Mouse (Mus musculus) midbrain, embryonic 12.5 days (tissue): Measurements from ENCODE around the gene Slc15a3. TPM values are rescaled to one million over a fixed set of nuclear protein-coding genes. Genes with fewer than 3 reads are reported as not detected.

ENCODE experiments used
- ATAC-seq: fragments of 200-750 bp; cut with Nextera tagmentation; 2 replicates; pipeline ENCODE4 v1.8.0; 2017; ENCODE audit warnings: low read depth, moderate TSS enrichment, moderate library complexity; ENCODE audit not compliant: low FRiP score
- H3K27ac ChIP-seq: fragments of 300-500 bp; sonication (generic); replicated peaks from 2 replicates; pipeline ENCODE4 v1.5.1; 2016; ENCODE audit warnings: mild to moderate bottlenecking
- H3K27me3 ChIP-seq: fragments of 300-500 bp; sonication (generic); 2 replicates; pipeline ENCODE4 v1.6.1; 2016; ENCODE audit warnings: mild to moderate bottlenecking
- H3K36me3 ChIP-seq: fragments of 300-500 bp; sonication (generic); 2 replicates; pipeline ENCODE4 v1.6.1; 2016
- H3K4me1 ChIP-seq: fragments of 300-500 bp; sonication (generic); 2 replicates; pipeline ENCODE4 v1.6.1; 2016
- H3K4me2 ChIP-seq: fragments of 300-500 bp; sonication (generic); replicated peaks from 2 replicates; pipeline ENCODE4 v1.6.1; 2016; ENCODE audit warnings: mild to moderate bottlenecking, moderate library complexity
- H3K4me3 ChIP-seq: fragments of 300-500 bp; sonication (generic); 2 replicates; pipeline ENCODE4 v1.5.1; 2016; ENCODE audit warnings: mild to moderate bottlenecking
- H3K9ac ChIP-seq: fragments of 300-500 bp; sonication (generic); replicated peaks from 2 replicates; pipeline ENCODE4 v1.6.1; 2016; ENCODE audit warnings: mild to moderate bottlenecking, moderate library complexity
- H3K9me3 ChIP-seq: fragments of 300-500 bp; sonication (generic); 2 replicates; pipeline ENCODE4 v1.6.1; 2016; ENCODE audit warnings: mild to moderate bottlenecking
- WGBS: fragments of 180-500 bp; shearing (Covaris S2); methylation state at CpG from one replicate; pipeline ENCODE4 v1.1.7; 2016; 5-methylcytosine and 5-hydroxymethylcytosine counted together
- polyA plus RNA-seq: library from polyadenylated mRNA; unstranded; fragments of >200 nt; fragmentation: Nextera tagmentation; extraction: Ambion mirVana; gene quantifications from 2 replicates; pipeline ENCODE4 v1.2.1, GENCODE M21; 2016

Gene Slc15a3
- polyA plus RNA-seq, 1 experiment from 2014 or later = 0.29 TPM

- Histone ChIP-seq H3K4me2 (no peak overlapping the region), H3K36me3 (no peaks in the 10 kb centered on the region), H3K27ac (no peak overlapping the region), H3K4me1 (no peaks in the 10 kb centered on the region), H3K4me3 (no peak overlapping the region), H3K9me3 (no peaks in the 10 kb centered on the region), H3K9ac (no peak overlapping the region), H3K27me3 (no peaks in the 10 kb centered on the region)
- 89% methylated on average over 5 of the region's 5 CpGs for WGBS
- no peak for ATAC-seq
These were observed 11.2 kb upstream of the Slc15a3 start for GRCm38 (mm10) chr19:10828321-10828720.

- Histone ChIP-seq H3K36me3 (no peaks in the 10 kb centered on the region), H3K4me3 (no peak within 1 kb of the TSS), H3K27ac (no peak within 1 kb of the TSS), H3K4me1 (no peaks in the 10 kb centered on the region), H3K27me3 (no peaks in the 10 kb centered on the region), H3K9ac (no peak within 1 kb of the TSS), H3K9me3 (no peaks in the 10 kb centered on the region), H3K4me2 (no peak within 1 kb of the TSS)
- WGBS = 89% methylated on average over 16 of the region's 16 CpGs
- no peak for ATAC-seq
These were observed 9.9 kb upstream of the Slc15a3 start, which contains the start of gene Cd6 for GRCm38 (mm10) chr19:10829436-10830175. TSS of gene Cd6 (minus strand) at chr19:10830058.

GRCm38 (mm10) chr19:10831424-10831823, 8.1 kb upstream of the Slc15a3 start:
- Histone ChIP-seq H3K9ac (no peak overlapping the region), H3K27ac (no peak overlapping the region), H3K9me3 (no peaks in the 10 kb centered on the region), H3K36me3 (no peaks in the 10 kb centered on the region), H3K27me3 (no peaks in the 10 kb centered on the region), H3K4me3 (no peak overlapping the region), H3K4me1 (no peaks in the 10 kb centered on the region), H3K4me2 (no peak overlapping the region)
- no peak for ATAC-seq
- WGBS = 5% methylated on average over 5 of the region's 5 CpGs

- Histone ChIP-seq H3K27ac (no peak overlapping the region), H3K4me1 (no peaks in the 10 kb centered on the region), H3K4me2 (no peak overlapping the region), H3K4me3 (no peak overlapping the region), H3K27me3 (no peaks in the 10 kb centered on the region), H3K36me3 (no peaks in the 10 kb centered on the region), H3K9ac (no peak overlapping the region), H3K9me3 (no peaks in the 10 kb centered on the region)
- WGBS = 88% methylated on average over 3 of the region's 3 CpGs
- no peak for ATAC-seq
These were observed 7.5 kb upstream of the Slc15a3 start for GRCm38 (mm10) chr19:10832030-10832429.

- Histone ChIP-seq H3K36me3 (no peaks in the 10 kb centered on the region), H3K4me1 (no peaks in the 10 kb centered on the region), H3K27ac (no peak overlapping the region), H3K4me3 (no peak overlapping the region), H3K4me2 (no peak overlapping the region), H3K9ac (no peak overlapping the region), H3K9me3 (no peaks in the 10 kb centered on the region), H3K27me3 (no peaks in the 10 kb centered on the region)
- no peak for ATAC-seq
- 75% methylated on average over 3 of the region's 3 CpGs for WGBS
These were observed 5.9 kb upstream of the Slc15a3 start for GRCm38 (mm10) chr19:10833611-10834010.

- no peaks in the 10 kb centered on the region for H3K4me1 ChIP-seq
- H3K9ac ChIP-seq = no peak overlapping the region
- H3K27ac ChIP-seq = no peak overlapping the region
- H3K4me2 ChIP-seq = no peak overlapping the region
- H3K27me3 ChIP-seq = no peaks in the 10 kb centered on the region
- no peaks in the 10 kb centered on the region for H3K36me3 ChIP-seq
- 74% methylated on average over 3 of the region's 3 CpGs for WGBS
- H3K4me3 ChIP-seq = no peak overlapping the region
- H3K9me3 ChIP-seq = no peaks in the 10 kb centered on the region
- ATAC-seq = no peak
These were observed 3.9 kb upstream of the Slc15a3 start for GRCm38 (mm10) chr19:10835671-10836070.

GRCm38 (mm10) chr19:10841721-10842626, 2.4 kb downstream of the Slc15a3 start:
- Histone ChIP-seq H3K27me3 (peaks cover 13% of the 10 kb centered on the region; the same call in 1 of the 2 replicates), H3K4me1 (no peaks in the 10 kb centered on the region), H3K4me2 (no peak overlapping the region), H3K36me3 (no peaks in the 10 kb centered on the region), H3K4me3 (no peak overlapping the region), H3K27ac (no peak overlapping the region), H3K9me3 (no peaks in the 10 kb centered on the region), H3K9ac (no peak overlapping the region)
- 52% methylated on average over 16 of the region's 16 CpGs for WGBS
- ATAC-seq = no peak

- H3K4me3 ChIP-seq = no peak overlapping the region
- no peaks in the 10 kb centered on the region for H3K4me1 ChIP-seq
- no peaks in the 10 kb centered on the region for H3K36me3 ChIP-seq
- H3K4me2 ChIP-seq = no peak overlapping the region
- H3K9ac ChIP-seq = no peak overlapping the region
- ATAC-seq = no peak
- H3K9me3 ChIP-seq = no peaks in the 10 kb centered on the region
- 55% methylated on average over 24 of the region's 24 CpGs for WGBS
- H3K27me3 ChIP-seq = peaks cover 13% of the 10 kb centered on the region; the same call in 1 of the 2 replicates
- no peak overlapping the region for H3K27ac ChIP-seq
These were observed 3.4 kb downstream of the Slc15a3 start for GRCm38 (mm10) chr19:10842914-10843313.

GRCm38 (mm10) chr19:10844206-10844605, 4.7 kb downstream of the Slc15a3 start:
- no peak for ATAC-seq
- no peaks in the 10 kb centered on the region for H3K36me3 ChIP-seq
- no peaks in the 10 kb centered on the region for H3K9me3 ChIP-seq
- WGBS = 92% methylated on average over 5 of the region's 5 CpGs
- peaks cover 13% of the 10 kb centered on the region; the same call in 1 of the 2 replicates for H3K27me3 ChIP-seq
- no peak overlapping the region for H3K4me2 ChIP-seq
- no peak overlapping the region for H3K9ac ChIP-seq
- H3K4me3 ChIP-seq = no peak overlapping the region
- H3K4me1 ChIP-seq = no peaks in the 10 kb centered on the region
- no peak overlapping the region for H3K27ac ChIP-seq

- Histone ChIP-seq H3K4me1 (no peaks in the 10 kb centered on the region), H3K4me2 (no peak overlapping the region), H3K9me3 (no peaks in the 10 kb centered on the region), H3K4me3 (no peak overlapping the region), H3K9ac (no peak overlapping the region), H3K27ac (no peak overlapping the region), H3K27me3 (peaks cover 13% of the 10 kb centered on the region; the same call in 1 of the 2 replicates), H3K36me3 (no peaks in the 10 kb centered on the region)
- 80% methylated on average over 3 of the region's 3 CpGs for WGBS
- no peak for ATAC-seq
These were observed 5.9 kb downstream of the Slc15a3 start for GRCm38 (mm10) chr19:10845454-10845853.

- Histone ChIP-seq H3K4me2 (no peak overlapping the region), H3K4me3 (no peak overlapping the region), H3K9ac (no peak overlapping the region), H3K36me3 (no peaks in the 10 kb centered on the region), H3K4me1 (no peaks in the 10 kb centered on the region), H3K27me3 (peaks cover 13% of the 10 kb centered on the region; the same call in 1 of the 2 replicates), H3K27ac (no peak overlapping the region), H3K9me3 (no peaks in the 10 kb centered on the region)
- 78% methylated on average over 7 of the region's 7 CpGs for WGBS
- no peak for ATAC-seq
These were observed 6.6 kb downstream of the Slc15a3 start for GRCm38 (mm10) chr19:10846150-10846549.
